Mouse (Mus musculus) neural tube, embryonic 11.5 days (tissue): ENCODE results near the gene Pnck. TPM values are rescaled to one million over a fixed set of nuclear protein-coding genes. Genes with fewer than 3 reads are reported as not detected.

Experiments used
- ATAC-seq: fragments of 200-750 bp; cut with Nextera tagmentation; 2 replicates; pipeline ENCODE4 v1.8.0; 2017; ENCODE audit warnings: moderate number of reproducible peaks, mild to moderate bottlenecking, moderate TSS enrichment, moderate library complexity; ENCODE audit not compliant: insufficient read depth, low FRiP score, low TSS enrichment
- DNase-seq: peaks from one replicate; pipeline ENCODE4 v3.0.0-alpha.2; 2015; ENCODE audit warnings: low spot score
- H3K27ac ChIP-seq: fragments of 300-500 bp; sonication (generic); 2 replicates; pipeline ENCODE4 v1.5.1; 2014; ENCODE audit warnings: low read depth, mild to moderate bottlenecking, low read length
- H3K27me3 ChIP-seq: fragments of 300-500 bp; sonication (generic); 2 replicates; pipeline ENCODE4 v1.6.1; 2014; ENCODE audit warnings: mild to moderate bottlenecking, low read length, mixed read lengths; ENCODE audit not compliant: control insufficient read depth, insufficient read depth
- H3K36me3 ChIP-seq: fragments of 300-500 bp; sonication (generic); 2 replicates; pipeline ENCODE4 v1.6.1; 2014; ENCODE audit warnings: mild to moderate bottlenecking, low read length, moderate library complexity, mixed read lengths; ENCODE audit not compliant: control insufficient read depth, insufficient read depth
- H3K4me1 ChIP-seq: fragments of 300-500 bp; sonication (generic); 2 replicates; pipeline ENCODE4 v1.6.1; 2014; ENCODE audit warnings: low read length, mixed read lengths; ENCODE audit not compliant: control insufficient read depth, insufficient read depth
- H3K4me2 ChIP-seq: fragments of 300-500 bp; sonication (generic); 2 replicates; pipeline ENCODE4 v1.6.1; 2014; ENCODE audit warnings: low read depth, mild to moderate bottlenecking, moderate library complexity
- H3K4me3 ChIP-seq: fragments of 300-500 bp; sonication (generic); 2 replicates; pipeline ENCODE4 v1.5.1; 2014; ENCODE audit warnings: low read depth, low read length
- H3K9ac ChIP-seq: fragments of 300-500 bp; sonication (generic); 2 replicates; pipeline ENCODE4 v1.6.1; 2014; ENCODE audit warnings: mild to moderate bottlenecking, low read length
- H3K9me3 ChIP-seq: fragments of 300-500 bp; sonication (generic); 2 replicates; pipeline ENCODE4 v1.6.1; 2016; ENCODE audit warnings: low read length; ENCODE audit not compliant: control insufficient read depth
- WGBS: fragments of 180-500 bp; shearing (Covaris S2); extraction: QIAGEN DNeasy Blood & Tissue Kit; methylation state at CpG from one replicate; pipeline ENCODE4 v1.1.7; 2014; 5-methylcytosine and 5-hydroxymethylcytosine counted together
- polyA plus RNA-seq: library from polyadenylated mRNA; unstranded; fragments of >200 nt; fragmentation: Nextera tagmentation; extraction: Ambion mirVana; gene quantifications from 2 replicates; pipeline ENCODE4 v1.2.1, GENCODE M21; 2014

Gene Pnck
- polyA plus RNA-seq, 1 experiment from 2014 or later = 13.3 TPM

DNA sequence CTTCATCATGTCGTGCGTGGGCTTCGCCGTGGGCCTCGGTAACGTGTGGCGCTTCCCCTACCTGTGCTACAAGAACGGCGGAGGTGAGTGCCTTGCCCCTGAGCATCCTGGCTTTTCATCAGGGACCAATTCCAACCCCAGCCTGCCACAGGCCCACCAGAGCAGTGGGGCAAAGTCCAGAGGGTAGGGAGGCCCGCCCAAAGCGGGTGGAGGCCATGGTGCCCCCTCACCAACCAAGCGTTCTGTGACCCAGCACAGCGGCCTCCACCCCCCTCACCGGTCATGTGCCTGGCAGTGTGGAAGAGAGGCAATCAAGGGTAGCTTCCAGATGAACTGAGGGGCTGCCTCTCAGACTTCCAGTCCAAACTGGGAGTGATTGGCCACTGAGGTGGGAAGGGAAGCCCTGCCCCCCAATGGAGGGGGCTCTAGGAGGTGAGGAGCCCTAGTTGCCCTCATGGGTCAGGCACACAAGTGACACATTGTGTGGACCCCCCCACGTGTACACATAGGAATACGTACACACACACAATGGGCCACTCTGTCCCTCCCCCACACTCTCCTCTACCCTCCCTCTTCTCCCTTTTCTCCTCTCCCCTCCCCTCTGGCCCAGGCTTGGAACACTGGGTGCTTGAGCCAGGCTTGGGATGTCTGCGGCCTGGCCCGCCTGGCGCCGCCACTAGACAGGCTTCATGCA lies 14.2 kb upstream of the Pnck start:
- WGBS = 28% methylated on average over 20 of the region's 20 CpGs

DNA sequence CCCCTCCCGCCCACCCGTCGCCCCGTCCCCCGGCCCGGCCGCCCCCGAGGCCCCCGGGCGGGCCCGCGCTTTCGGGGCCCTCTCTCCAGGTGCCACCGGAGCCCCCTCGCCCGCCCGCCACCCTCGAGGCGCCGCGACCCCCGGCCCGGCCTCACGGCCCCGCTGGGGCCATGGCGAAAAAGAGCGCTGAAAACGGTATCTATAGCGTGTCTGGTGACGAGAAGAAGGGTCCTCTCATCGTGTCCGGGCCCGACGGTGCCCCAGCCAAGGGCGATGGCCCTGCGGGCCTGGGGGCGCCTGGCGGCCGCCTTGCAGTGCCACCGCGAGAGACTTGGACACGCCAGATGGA lies 13.7 kb upstream of the Pnck start:
- Histone ChIP-seq H3K4me1 (no peaks in the 10 kb centered on the region), H3K4me2 (peak overlapping the region; percentile 63), H3K36me3 (no peaks in the 10 kb centered on the region; the same call in 1 of the 2 replicates), H3K27ac (no peak overlapping the region), H3K9ac (peak overlapping the region; percentile 80), H3K27me3 (no peaks in the 10 kb centered on the region), H3K9me3 (no peaks in the 10 kb centered on the region), H3K4me3 (peak overlapping the region; percentile 57)
- ATAC-seq = peak; percentile 20; the same call in 1 of the 2 replicates
- WGBS = 15% methylated on average over 14 of the region's 42 CpGs
- no peak for DNase-seq

More for the DNA sequence above, 14.2 kb upstream of the Pnck start:
- Histone ChIP-seq H3K27me3 (no peaks in the 10 kb centered on the region), H3K4me3 (peak overlapping the region; percentile 57), H3K4me2 (peak overlapping the region; percentile 63), H3K27ac (no peak overlapping the region), H3K4me1 (no peaks in the 10 kb centered on the region), H3K9me3 (no peaks in the 10 kb centered on the region), H3K36me3 (no peaks in the 10 kb centered on the region; the same call in 1 of the 2 replicates), H3K9ac (peak overlapping the region; percentile 80)
- peak; percentile 20; the same call in 1 of the 2 replicates for ATAC-seq
- DNase-seq = peak; percentile 37

DNA sequence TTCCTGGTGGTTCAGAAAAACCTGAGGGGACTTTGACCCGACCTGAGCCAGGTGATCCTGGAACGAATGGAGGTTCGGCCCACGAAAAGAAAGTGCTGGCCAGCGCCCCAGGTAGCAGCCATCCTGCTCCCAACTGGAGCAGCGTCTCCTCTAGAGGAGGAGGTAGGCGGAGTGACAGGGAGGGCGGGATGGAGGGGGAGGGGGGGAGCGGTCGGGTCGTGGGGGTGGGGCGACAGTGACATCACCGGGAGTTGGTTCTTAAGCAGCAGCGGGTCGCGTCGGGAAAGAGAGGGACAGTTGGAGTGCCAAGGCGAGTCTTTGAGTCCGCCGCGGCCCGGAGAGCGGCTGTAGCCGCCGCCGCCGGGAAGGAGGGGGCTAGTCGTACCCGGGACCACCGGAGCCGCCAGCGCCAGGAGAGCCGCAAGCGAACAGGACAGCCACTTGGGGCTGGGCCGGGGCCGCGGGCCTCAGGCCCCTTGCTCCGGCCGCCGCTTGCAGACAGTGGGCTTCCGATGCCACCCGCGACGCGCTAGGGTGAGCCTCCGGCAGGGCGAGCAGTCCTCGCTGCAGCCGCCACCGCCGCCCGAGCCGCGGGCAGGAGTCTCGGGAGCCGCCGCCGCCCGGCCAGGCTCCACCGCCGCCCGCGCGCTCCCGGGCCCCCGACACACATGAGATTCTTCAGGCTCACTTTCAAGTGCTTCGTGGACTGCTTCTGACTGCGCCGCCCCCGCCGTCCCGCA lies 13.1 kb upstream of the Pnck start, which contains the start of gene Slc6a8:
TSS of gene Slc6a8 (plus strand) at position 272 of the 740 bp plus-strand sequence.
- Histone ChIP-seq H3K9ac (peak within 1 kb of the TSS; percentile 80), H3K4me1 (no peaks in the 10 kb centered on the region), H3K27ac (0 out of 2 replicates have a peak within 1 kb of the TSS, but pooled peaks have one; percentile 34), H3K4me2 (peak within 1 kb of the TSS; percentile 63), H3K27me3 (no peaks in the 10 kb centered on the region), H3K36me3 (no peaks in the 10 kb centered on the region; the same call in 1 of the 2 replicates), H3K9me3 (no peaks in the 10 kb centered on the region), H3K4me3 (peak within 1 kb of the TSS; percentile 57)
- 9% methylated on average over 42 of the region's 72 CpGs for WGBS
- ATAC-seq = peak; percentile 70
- peak; percentile 70 for DNase-seq

DNA sequence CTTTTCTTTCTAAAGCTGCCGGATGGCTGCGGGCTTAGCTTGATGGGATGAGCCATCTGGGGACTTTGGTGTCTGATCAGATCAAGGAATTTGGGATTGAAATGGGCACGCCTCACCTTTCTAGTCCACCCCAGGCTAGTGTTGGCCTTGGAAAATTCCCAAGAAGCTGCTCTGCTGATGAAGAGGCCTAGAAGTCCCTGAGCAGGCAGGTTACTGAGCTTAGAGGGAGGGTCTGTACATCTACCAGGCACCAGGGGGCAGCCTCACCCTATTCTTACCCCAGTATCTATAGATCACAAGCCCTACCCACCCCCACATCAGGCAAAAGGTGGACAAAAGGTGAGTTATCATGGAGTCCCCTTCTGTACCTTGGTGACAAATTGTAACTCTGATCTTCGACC lies 12.1 kb upstream of the Pnck start:
- no peak overlapping the region for H3K4me2 ChIP-seq
- DNase-seq (peak; percentile 64), ATAC-seq (peak; percentile 39; the same call in 1 of the 2 replicates)
- no peak overlapping the region for H3K4me3 ChIP-seq
- H3K27me3 ChIP-seq = no peaks in the 10 kb centered on the region
- no peaks in the 10 kb centered on the region for H3K4me1 ChIP-seq
- 64% methylated on average over 4 of the region's 4 CpGs for WGBS
- H3K9ac ChIP-seq = no peak overlapping the region
- H3K36me3 ChIP-seq = no peaks in the 10 kb centered on the region; the same call in 1 of the 2 replicates
- no peaks in the 10 kb centered on the region for H3K9me3 ChIP-seq
- H3K27ac ChIP-seq = no peak overlapping the region

DNA sequence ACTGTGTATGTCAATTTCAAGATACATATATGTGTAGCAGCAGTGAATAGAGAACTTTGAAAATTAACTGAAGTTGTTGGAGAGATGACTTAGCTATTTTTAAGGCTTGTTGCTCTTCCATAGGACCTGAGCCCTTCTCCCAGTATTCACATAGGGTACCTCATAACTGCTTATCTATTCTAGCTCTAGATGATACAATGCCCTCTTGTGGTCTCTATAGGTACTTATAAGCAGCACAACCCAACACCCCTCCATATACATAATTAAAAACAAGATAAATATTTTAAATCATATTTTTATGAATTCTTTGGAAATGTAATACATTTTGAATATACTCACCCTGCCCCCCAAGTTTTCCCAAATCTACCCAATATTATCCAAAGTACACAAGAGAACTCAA lies 3.2 kb upstream of the Pnck start:
- ATAC-seq (no peak), DNase-seq (no peak)
- H3K4me2 ChIP-seq = no peak overlapping the region

DNA sequence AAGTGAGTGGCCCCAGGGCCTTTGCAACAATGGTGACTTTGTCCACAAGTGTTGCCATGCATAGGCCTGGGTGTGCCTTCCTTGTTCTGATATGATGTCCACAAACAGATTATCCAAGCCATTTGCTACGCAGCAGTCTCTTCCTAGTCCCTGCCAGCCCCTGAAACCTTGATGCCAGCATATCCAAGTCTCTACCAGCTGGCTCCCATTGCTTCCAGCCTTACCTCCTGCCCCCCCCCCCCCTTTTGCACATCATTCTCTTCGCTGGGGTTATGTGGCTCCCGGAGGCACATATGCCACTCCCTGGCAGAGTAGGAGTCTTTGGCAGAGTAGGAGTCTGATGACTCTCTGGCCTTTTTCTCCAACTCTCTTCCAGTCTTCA lies 358 bp upstream of the Pnck start:
- ATAC-seq (no peak), DNase-seq (no peak)
- H3K4me1 ChIP-seq = no peaks in the 10 kb centered on the region
- H3K9ac ChIP-seq = peak overlapping the region; percentile 52
- no peaks in the 10 kb centered on the region for H3K27me3 ChIP-seq
- peak overlapping the region; percentile 68 for H3K4me2 ChIP-seq
- H3K27ac ChIP-seq = no peak overlapping the region
- H3K4me3 ChIP-seq = peak overlapping the region; percentile 36
- WGBS = 82% methylated on average over 3 of the region's 3 CpGs
- no peaks in the 10 kb centered on the region for H3K36me3 ChIP-seq
- no peaks in the 10 kb centered on the region for H3K9me3 ChIP-seq

More for the DNA sequence above, 3.2 kb upstream of the Pnck start:
- H3K4me3 ChIP-seq = no peak overlapping the region
- no peak overlapping the region for H3K9ac ChIP-seq
- H3K4me1 ChIP-seq = no peaks in the 10 kb centered on the region
- H3K27me3 ChIP-seq = no peaks in the 10 kb centered on the region
- H3K36me3 ChIP-seq = no peaks in the 10 kb centered on the region
- H3K27ac ChIP-seq = no peak overlapping the region
- H3K9me3 ChIP-seq = no peaks in the 10 kb centered on the region

DNA sequence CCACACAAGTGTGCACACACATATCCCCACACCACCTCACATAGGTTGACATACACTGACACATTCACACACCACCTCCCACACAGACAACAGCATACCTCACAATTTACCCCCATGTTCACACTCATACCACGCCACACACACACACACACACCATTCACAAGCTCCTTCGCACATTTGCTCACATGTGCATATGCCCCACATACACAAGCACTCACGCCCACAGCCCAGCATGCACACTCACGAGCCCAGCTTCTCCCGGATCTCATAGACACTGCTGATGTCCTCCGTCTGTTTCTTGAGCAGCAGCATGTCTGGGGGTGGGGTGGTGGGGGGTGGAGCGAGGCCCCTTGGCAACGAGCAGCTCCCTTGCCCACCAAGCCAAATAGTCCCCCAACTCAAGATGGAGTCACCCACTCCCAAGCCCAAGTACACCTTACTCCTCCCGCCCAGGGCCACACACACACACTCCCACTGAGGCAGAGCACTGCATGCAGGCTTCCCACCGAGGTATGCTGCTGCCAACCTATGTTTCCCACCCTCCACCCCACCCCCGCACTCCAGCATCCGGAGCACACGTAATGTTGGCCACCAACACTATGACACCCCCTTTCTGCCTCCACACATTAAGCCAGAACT lies 862 bp downstream of the Pnck start:
- 63% methylated on average over 12 of the region's 13 CpGs for WGBS
- DNase-seq (no peak), ATAC-seq (no peak)
- H3K36me3 ChIP-seq = no peaks in the 10 kb centered on the region
- H3K9me3 ChIP-seq = no peaks in the 10 kb centered on the region
- peak overlapping the region; percentile 68 for H3K4me2 ChIP-seq
- H3K4me3 ChIP-seq = no peak overlapping the region; the same call in 1 of the 2 replicates
- no peak overlapping the region for H3K27ac ChIP-seq
- H3K9ac ChIP-seq = no peak overlapping the region
- H3K27me3 ChIP-seq = no peaks in the 10 kb centered on the region
- no peaks in the 10 kb centered on the region for H3K4me1 ChIP-seq

DNA sequence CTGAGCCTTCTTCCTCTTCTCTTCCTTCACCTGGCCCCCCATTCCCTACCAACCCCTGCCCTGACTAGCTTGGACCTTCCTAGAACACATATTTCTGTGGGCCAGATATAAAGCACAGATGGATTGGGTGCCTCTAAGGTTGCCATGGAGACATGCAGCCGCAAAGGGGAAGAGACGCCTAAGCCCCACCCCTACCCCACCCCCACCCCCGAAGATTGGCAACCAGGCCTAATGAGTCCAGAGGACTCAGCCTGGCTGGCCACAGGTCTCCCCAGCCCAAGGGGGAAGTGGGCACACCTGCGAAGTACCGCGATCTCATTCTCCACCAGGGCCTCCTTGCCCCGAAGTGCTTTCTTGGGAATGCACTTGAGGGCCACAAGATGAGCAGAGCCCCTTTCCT lies 1.5 kb downstream of the Pnck start:
- H3K4me2 ChIP-seq = no peak overlapping the region
- ATAC-seq = no peak
- H3K9ac ChIP-seq = no peak overlapping the region
- WGBS = 49% methylated on average over 7 of the region's 7 CpGs
- no peak overlapping the region for H3K27ac ChIP-seq
- H3K36me3 ChIP-seq = no peaks in the 10 kb centered on the region
- no peak overlapping the region for H3K4me3 ChIP-seq
- no peaks in the 10 kb centered on the region for H3K9me3 ChIP-seq
- no peaks in the 10 kb centered on the region for H3K4me1 ChIP-seq
- DNase-seq = no peak
- no peaks in the 10 kb centered on the region for H3K27me3 ChIP-seq
